Mouse (Mus musculus) ES-Bruce4 (cell line): ENCODE results near the gene Nsun2. TPM values are rescaled to one million over a fixed set of nuclear protein-coding genes. Genes with fewer than 3 reads are reported as not detected.

ENCODE experiments used
- H3K27ac ChIP-seq: 2 replicates; pipeline ENCODE4 v1.5.1; 2012; ENCODE audit warnings: low read length, inconsistent platforms; ENCODE audit not compliant: insufficient read depth
- H3K27me3 ChIP-seq: 2 replicates; pipeline ENCODE4 v1.6.1; 2012; ENCODE audit warnings: mild to moderate bottlenecking, low read length, inconsistent platforms; ENCODE audit not compliant: control insufficient read depth, poor library complexity, insufficient read depth, severe bottlenecking
- H3K36me3 ChIP-seq: 2 replicates; pipeline ENCODE4 v1.6.1; 2012; ENCODE audit warnings: inconsistent platforms, mild to moderate bottlenecking, low read length, moderate library complexity; ENCODE audit not compliant: control insufficient read depth, poor library complexity, insufficient read depth, severe bottlenecking
- H3K4me1 ChIP-seq: one replicate; pipeline ENCODE4 v1.8.1; 2011; ENCODE audit warnings: low read length; ENCODE audit not compliant: control insufficient read depth, insufficient read depth
- H3K4me3 ChIP-seq: 2 replicates; pipeline ENCODE4 v1.5.1; 2011; ENCODE audit warnings: low read depth, mild to moderate bottlenecking, low read length
- H3K9ac ChIP-seq: 2 replicates; pipeline ENCODE4 v1.6.1; 2012; ENCODE audit warnings: low read depth, mild to moderate bottlenecking, inconsistent platforms; ENCODE audit not compliant: poor library complexity, severe bottlenecking
- H3K9me3 ChIP-seq: replicated peaks from 2 replicates; pipeline ENCODE4 v1.6.1; 2012; ENCODE audit warnings: mild to moderate bottlenecking, low read length, inconsistent platforms; ENCODE audit not compliant: control insufficient read depth, poor library complexity, insufficient read depth, severe bottlenecking
- CTCF ChIP-seq: IDR thresholded peaks from one replicate; pipeline ENCODE4 v1.8.1; 2011; ENCODE audit warnings: low read depth, low read length
- EP300 ChIP-seq: IDR thresholded peaks from 2 replicates; pipeline ENCODE4 v1.6.1; 2011; ENCODE audit warnings: low read depth, low read length; ENCODE audit not compliant: insufficient read depth
- POLR2A ChIP-seq: IDR thresholded peaks from one replicate; pipeline ENCODE4 v1.8.1; 2011; ENCODE audit warnings: low read length; ENCODE audit not compliant: insufficient read depth
- polyA plus RNA-seq: library from polyadenylated mRNA; stranded (reverse); fragments of >200 nt; gene quantifications from 2 replicates; pipeline ENCODE4 v1.2.4, GENCODE M21; 2011; ENCODE audit warnings: low read depth; ENCODE audit not compliant: missing spikeins, insufficient read depth, insufficient read length

Gene Nsun2
- polyA plus RNA-seq, 1 experiment, result 197 TPM

DNA sequence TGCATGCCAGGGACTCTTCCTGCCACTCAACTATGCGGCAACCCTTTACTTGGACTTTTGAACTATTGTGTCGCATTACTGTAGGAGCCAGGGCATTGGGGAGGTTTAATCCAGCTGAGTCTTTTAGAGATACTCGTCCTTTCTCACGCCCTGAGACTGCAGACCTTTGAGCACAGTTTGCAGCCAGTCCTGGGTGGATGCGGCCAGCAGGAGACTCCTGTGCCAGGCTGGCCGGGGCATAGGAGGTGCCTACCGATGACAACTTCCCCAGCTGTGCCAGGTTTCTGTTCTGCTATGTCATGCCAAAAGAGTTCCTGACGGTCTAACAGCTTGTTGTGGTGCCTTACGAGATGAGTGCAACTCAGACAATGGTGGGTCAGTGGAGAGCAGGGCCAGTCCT lies 35.7 kb downstream of the Nsun2 start:
- H3K27ac ChIP-seq, result no peak overlapping the region
- H3K36me3 ChIP-seq, result no peaks in the 10 kb centered on the region
- no peaks in the 10 kb centered on the region for H3K9me3 ChIP-seq
- H3K4me1 ChIP-seq, result no peaks in the 10 kb centered on the region
- no peak overlapping the region for H3K9ac ChIP-seq
- no peak for TF ChIP-seq CTCF
- TF ChIP-seq POLR2A, result no peak
- no peak for TF ChIP-seq EP300
- H3K27me3 ChIP-seq, result no peaks in the 10 kb centered on the region
- H3K4me3 ChIP-seq, result no peak overlapping the region

DNA sequence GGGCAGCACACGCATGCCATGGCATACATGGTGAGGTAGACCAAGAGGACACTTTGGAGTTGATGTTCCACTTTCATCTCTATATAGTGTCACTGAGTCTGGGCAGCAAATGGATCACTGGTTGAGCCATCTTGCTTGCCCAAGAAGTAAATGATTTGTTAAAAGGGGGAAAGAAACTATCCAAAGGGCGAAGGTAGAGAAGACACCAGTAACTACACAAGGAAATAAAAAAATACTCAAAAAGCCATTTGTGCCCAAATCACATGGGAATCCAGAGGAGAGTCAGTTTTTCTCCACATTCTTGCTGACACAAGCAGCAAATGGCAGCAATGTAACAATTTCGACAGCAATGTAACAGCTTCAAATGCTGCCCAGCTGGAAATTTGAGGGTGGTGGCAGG lies 39.0 kb downstream of the Nsun2 start:
- Histone ChIP-seq H3K27ac (no peak overlapping the region), H3K4me1 (peaks cover 3% of the 10 kb centered on the region), H3K36me3 (no peaks in the 10 kb centered on the region), H3K4me3 (no peak overlapping the region), H3K27me3 (no peaks in the 10 kb centered on the region), H3K9me3 (no peaks in the 10 kb centered on the region), H3K9ac (no peak overlapping the region)
- TF ChIP-seq CTCF (no peak), EP300 (no peak), POLR2A (no peak)

DNA sequence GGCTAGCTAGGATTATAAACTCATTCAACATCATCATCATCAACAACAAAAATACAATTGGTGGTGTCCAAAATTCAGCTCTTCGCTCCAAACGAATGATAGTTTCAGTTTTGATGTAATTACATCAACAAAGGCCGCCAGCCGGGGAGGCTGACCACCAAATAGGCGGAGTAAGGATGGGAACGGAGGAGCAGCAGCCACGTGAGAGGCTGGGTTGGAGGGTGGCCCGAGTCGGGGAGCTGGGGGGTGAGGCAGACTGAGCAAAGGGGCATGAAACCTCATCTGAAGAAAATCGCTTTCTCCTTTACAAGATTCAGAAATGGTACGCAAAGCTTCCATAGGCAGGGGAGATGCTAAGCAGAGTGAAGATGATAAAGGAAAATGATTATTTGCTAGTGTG lies 43.1 kb downstream of the Nsun2 start:
- Histone ChIP-seq H3K4me3 (no peak overlapping the region), H3K27me3 (no peaks in the 10 kb centered on the region), H3K36me3 (no peaks in the 10 kb centered on the region), H3K4me1 (peaks cover 3% of the 10 kb centered on the region), H3K27ac (no peak overlapping the region), H3K9ac (no peak overlapping the region), H3K9me3 (no peaks in the 10 kb centered on the region)
- TF ChIP-seq EP300 (no peak), POLR2A (no peak), CTCF (no peak)

DNA sequence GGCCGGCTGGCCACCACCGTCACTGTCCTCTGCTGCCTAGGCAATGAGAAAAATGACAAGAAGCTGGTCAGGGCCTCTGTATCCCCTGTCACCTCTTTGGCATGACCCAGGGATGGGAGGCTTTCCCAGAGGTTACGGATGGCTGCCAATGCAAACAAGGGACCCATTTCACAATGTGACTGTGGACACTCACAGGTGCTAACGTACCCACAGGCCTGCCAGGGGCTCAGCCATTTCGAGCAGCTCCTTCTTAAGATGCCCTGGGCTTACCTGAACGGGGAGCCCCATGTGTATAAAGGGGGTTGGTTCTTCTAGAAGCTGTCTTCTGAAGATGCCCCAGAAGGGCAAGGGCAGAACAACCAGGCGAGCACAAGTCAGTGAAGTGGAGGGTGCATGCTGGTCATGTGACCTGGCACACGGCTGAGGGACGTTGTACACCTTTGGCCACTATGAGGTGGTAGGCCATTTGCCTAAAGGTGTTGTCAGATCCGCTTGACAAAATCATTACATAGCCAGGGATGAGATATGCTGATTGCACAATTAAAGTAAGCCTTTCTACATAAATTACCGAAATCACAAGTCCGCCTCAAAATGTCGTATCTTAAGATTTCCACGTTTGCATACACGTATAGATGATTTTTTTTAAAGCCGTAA lies 43.8 kb downstream of the Nsun2 start:
- no peak overlapping the region for H3K4me3 ChIP-seq
- TF ChIP-seq EP300, result no peak
- no peak for TF ChIP-seq CTCF
- no peak for TF ChIP-seq POLR2A
- no peak overlapping the region for H3K27ac ChIP-seq
- H3K9me3 ChIP-seq, result no peaks in the 10 kb centered on the region
- no peak overlapping the region for H3K9ac ChIP-seq
- H3K36me3 ChIP-seq, result no peaks in the 10 kb centered on the region
- peaks cover 3% of the 10 kb centered on the region for H3K4me1 ChIP-seq
- H3K27me3 ChIP-seq, result no peaks in the 10 kb centered on the region

DNA sequence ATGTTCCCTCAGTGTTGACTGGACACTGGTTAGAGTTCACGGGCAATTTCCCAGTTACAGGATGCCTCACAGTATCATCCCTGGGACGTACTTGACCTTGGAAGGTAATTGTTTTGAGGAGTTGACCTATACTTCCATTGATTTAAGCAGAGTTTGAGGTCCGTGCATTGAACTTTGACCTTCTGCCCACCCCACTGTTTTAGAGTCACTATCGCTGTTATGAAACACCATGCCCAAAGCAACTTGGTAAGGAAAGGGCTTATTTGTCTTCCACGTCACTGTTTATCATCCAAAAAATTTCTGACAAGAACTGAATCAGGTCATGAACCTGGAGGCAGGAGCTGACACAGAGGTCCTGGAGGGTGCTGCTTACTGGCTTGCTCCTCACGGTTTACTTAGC lies 48.9 kb downstream of the Nsun2 start:
- H3K27me3 ChIP-seq, result no peaks in the 10 kb centered on the region
- H3K9me3 ChIP-seq, result no peaks in the 10 kb centered on the region
- no peak overlapping the region for H3K9ac ChIP-seq
- no peak overlapping the region for H3K4me3 ChIP-seq
- H3K27ac ChIP-seq, result no peak overlapping the region
- peaks cover 2% of the 10 kb centered on the region for H3K4me1 ChIP-seq
- TF ChIP-seq CTCF, result no peak
- TF ChIP-seq EP300, result no peak
- no peak for TF ChIP-seq POLR2A
- no peaks in the 10 kb centered on the region for H3K36me3 ChIP-seq

DNA sequence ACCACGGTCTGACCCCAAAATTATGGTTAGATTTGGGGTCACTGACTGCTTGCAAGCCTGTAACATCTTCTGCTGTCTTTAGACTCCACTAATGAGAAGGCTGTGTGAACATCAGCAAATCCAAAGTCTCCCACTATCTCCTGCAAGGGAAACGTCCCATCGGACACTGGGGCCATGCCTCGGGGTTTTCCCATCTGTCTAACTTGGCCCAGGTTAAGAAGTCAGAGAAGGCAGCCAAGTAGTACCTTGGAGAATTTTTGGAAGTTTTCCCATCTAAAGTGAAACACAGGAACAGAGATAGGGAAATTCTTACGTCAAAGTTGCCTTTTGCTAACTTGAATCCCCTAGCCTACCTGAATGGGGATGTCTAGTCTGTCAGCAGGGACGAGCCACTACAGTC lies 50.0 kb downstream of the Nsun2 start:
- Histone ChIP-seq H3K27ac (peak overlapping the region; percentile 42; the same call in 1 of the 2 replicates), H3K4me1 (peaks cover 2% of the 10 kb centered on the region), H3K27me3 (no peaks in the 10 kb centered on the region), H3K9me3 (no peaks in the 10 kb centered on the region), H3K36me3 (no peaks in the 10 kb centered on the region), H3K4me3 (no peak overlapping the region), H3K9ac (no peak overlapping the region)
- TF ChIP-seq EP300 (no peak), POLR2A (no peak), CTCF (no peak)
